Mouse (Mus musculus) spleen, adult 18-20 months (tissue): ENCODE results near the gene Ssr4.

ENCODE experiments used
- DNase-seq, 2 experiments: peaks; one replicate each; pipeline ENCODE4 v3.0.0; 2022; ENCODE audit warnings: mixed read lengths in 2 of 2

Ssr4 gene

DNA sequence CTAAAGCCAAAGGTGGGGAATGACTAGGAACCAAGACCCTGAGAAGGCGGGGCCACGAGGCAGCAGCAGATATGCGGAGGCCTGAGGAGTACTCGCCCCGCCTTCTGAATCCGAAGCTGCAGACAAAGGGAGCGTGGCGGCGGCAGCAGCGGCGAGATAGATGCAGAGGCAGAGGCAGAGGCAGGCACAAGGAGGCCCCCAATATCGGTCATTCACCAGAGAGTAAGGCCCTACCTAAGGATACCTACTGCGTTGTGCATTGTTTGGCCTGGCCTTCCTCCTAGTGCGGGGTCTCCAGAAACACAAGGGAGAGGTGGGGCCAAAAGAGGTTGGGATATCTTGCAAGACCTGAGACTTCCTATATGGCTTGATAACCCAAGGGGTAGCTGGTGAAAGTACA, 28.2 kb downstream of the Ssr4 start:
- no peak for DNase-seq

DNA sequence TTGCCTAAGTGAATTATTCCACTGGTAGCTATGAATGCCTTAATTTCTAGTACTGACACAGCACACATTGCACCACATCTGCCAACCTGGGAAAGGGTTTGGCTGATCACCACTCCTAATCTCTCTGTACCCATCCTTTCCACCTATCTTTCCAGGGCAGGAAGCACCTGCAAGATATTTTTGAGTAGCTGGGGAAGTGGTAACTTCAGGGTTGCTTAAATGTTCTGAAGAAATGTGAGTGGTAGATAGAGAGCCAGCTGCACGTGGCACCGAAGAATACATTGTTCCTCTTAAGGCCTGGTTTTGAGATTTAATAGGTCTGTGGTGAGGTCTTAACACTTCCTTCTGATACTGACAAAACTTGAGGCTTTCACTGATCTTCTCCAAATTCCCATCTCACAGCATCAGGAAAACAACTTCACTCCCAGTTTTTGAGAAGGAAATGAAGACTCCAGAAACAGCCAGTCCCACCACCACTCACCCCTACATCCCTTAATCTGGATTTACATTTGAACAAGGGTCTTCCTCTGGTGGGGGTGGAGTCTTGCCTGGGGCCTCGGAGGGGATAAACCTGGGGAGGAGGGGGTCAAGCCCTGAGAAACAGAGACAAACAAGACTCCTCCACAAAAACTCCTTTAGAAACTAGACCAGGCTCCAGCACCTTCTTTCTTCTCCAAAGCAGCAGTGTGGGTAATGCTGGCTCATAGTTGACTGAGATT, 29.9 kb downstream of the Ssr4 start:
- DNase-seq = no peak

DNA sequence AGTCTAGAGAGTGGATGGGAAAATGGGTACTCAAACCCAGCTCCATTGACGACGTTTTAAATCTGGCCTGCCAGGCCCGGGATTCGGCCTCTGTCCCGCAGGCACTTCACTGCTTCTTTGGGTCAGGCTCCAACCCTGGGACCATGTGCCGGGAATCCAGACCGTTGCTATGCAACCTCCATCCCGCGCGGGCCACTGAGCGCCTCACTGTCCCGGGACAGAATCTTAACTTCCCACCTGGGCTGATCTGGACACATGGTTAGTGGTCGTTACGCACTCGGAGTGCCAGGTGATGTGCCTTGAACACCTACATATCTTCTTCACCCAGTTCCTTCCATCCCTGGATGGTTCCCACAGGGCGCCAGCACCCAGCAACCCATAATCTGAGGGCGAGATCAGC, 36.9 kb downstream of the Ssr4 start:
- DNase-seq = no peak

DNA sequence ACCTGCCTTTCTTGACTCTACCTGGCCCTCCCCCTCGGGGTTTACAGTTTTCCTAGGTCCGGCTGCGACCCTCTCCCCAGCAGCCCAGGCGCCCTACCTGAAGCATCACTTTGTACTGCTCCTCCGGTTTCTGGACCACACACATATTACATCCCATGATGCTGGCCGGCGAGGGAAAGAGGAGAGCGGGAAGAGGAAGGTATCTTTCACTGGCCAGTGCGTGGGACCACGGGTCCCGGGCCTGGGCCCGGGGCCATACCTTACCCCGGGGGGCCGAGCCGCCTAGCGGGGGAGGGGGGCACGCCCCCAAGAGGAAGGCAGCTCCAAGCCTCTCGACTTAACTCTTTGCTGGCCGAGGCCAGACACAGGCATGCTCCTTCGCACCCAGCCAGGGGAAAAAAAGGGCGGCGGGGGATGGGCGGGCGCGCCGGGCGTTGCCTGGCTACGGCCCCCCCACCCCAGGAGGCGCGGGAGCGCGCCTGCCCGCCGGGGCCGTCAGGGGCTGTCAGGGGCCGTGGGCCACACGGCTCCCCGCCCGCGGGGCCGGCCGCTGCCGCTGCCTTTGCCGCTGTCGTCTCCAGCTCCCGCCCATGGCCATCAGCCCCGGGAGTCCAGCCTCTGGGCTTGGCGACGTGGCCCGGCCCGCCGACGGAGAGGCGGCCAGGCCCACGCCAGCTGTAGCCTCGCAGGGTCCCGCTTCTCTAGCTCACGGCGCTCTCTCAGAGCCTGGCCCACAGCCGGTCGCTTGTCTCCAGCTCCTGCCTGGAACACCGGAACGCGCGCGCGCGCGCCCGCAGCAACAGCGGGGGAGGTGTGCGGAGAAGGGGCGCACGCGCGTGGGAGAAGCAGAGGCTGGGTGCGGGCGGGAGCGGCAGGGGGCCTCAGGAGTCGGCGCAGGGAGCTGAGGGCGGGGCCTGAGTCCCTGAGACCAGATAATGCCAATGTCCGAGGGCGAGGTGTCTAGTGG, 37.6 kb downstream of the Ssr4 start, which contains the start of gene Pdzd4:
Gene Pdzd4 (minus strand): TSS at position 785 of the 967 bp plus-strand sequence.
- DNase-seq = peak; percentile 10 to 19

DNA sequence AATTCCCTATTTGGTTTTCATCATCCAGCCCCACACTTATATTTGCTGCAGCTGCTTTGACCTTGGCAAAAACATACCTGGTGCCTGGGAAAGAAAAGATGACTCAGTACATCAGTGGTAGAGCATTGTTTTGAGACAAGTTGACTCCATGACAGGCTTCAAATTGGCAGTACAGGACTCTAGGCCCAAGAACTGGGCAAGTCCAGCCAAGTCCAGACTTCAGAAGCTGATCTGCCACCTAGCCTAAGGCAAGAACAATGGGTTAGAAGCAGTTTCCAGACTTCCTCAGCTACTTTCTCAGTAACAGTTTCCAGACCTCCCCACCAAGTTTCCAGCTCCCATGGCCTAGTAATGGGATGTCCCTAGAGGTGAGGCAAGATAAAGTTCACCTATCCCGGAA, 48.9 kb downstream of the Ssr4 start:
- no peak for DNase-seq

DNA sequence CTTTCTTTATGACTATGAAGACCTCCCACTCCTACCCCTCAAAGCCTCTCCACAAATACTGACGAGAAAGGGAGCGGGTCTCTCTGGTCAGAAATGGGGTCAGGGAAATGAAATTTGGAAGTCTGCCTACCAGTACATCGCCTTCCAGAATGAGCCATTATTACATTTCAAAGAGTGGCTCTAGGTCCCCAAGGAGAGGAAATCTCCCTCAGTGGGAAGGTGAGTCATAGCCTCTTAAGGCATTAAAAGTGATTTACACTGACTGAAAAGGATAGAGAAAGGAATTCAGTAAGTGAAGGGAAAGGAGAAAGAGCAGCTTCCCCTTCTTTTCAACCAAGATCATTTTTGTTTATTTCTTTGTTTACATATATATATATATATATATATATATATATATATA, 49.9 kb downstream of the Ssr4 start:
- DNase-seq = no peak
